Mouse (Mus musculus): ENCODE results near the gene Rln1. TPM values are rescaled to one million over a fixed set of nuclear protein-coding genes. Genes with fewer than 3 reads are reported as not detected.
A peak's percentile ranks its signal among the peaks of the same experiment; 100 is the strongest.

Rln1 gene
- polyA plus RNA-seq (2014; fragmentation: Nextera tagmentation; extraction: Ambion mirVana): not detected in 2 replicates

DNA sequence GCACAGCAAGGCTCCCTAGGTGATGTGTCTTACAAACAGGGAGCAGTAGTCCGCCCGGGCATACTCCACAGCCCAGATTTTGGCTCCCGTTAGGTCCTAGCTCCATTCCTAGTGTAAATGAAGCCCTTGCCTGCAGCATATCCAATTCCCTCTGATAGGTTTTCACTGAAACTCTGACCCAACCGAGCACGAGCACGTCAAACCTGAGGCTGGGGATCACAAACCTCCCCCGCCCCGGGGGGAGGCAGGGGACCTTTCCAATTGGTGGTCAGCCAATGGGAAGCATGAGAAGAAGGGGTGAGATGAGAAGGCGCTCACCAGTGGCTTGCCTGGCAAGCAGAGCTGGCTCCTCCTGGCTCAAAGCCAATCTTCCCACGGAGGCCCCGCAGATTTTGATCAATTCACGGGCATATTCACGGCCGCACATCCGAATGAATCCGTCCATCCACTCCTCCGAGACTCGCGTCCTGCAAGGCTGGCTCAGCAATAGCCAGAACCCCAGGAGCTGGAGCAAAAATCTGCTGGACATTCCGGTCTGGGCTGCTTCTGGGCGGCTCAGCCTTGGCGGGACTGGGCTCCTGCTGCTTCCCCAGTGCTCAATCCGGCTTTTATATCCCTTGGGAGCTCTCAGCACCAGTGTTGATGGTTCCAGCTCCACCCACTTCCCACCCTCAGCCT lies at the start of gene Rln1:
Gene Rln1 (minus strand): TSS at position 603 of the 678 bp plus-strand sequence.
- Histone ChIP-seq H3K9ac (replicated peaks; ENCODE audit: low read depth, low read length) (no peak within 1 kb of the TSS; the same call in 1 of the 2 replicates), H3K9me3 (ENCODE audit: control insufficient read depth, low read depth, low read length) (no peaks in the 10 kb centered on the region), H3K4me1 (ENCODE audit: control insufficient read depth, insufficient read depth, low read length) (peaks cover 3% of the 10 kb centered on the region; the same call in 1 of the 2 replicates), H3K4me3 (ENCODE audit: low read depth, low read length) (peak within 1 kb of the TSS; percentile 29), H3K36me3 (ENCODE audit: control insufficient read depth, insufficient read depth, low read length) (no peaks in the 10 kb centered on the region), H3K4me2 (replicated peaks; ENCODE audit: low read depth, low read length) (peak within 1 kb of the TSS; percentile 78), H3K27me3 (ENCODE audit: control insufficient read depth, insufficient read depth, low read length) (no peaks in the 10 kb centered on the region), H3K27ac (ENCODE audit: low read length) (no peak within 1 kb of the TSS)
- 3% methylated on average over 23 of the region's 23 CpGs for WGBS
- no peak for ATAC-seq (ENCODE audit: insufficient number of reproducible peaks, insufficient read depth, low FRiP score, low read depth)

GRCm38 (mm10) chr19:29383368-29383767 lies 48.9 kb upstream of the Rln1 start:
- H3K27ac ChIP-seq (ENCODE audit: low read length): no peak overlapping the region
- WGBS: 89% methylated on average over 5 of the region's 5 CpGs
- H3K4me1 ChIP-seq (ENCODE audit: control insufficient read depth, insufficient read depth, low read length): no peaks in the 10 kb centered on the region
- H3K9me3 ChIP-seq (ENCODE audit: control insufficient read depth, low read depth, low read length): no peaks in the 10 kb centered on the region
- no peaks in the 10 kb centered on the region for H3K27me3 ChIP-seq (ENCODE audit: control insufficient read depth, insufficient read depth, low read length)
- H3K4me2 ChIP-seq (replicated peaks; ENCODE audit: low read depth, low read length): no peak overlapping the region
- no peak for ATAC-seq (ENCODE audit: insufficient number of reproducible peaks, insufficient read depth, low FRiP score, low read depth)
- no peak overlapping the region for H3K9ac ChIP-seq (replicated peaks; ENCODE audit: low read depth, low read length)
- H3K4me3 ChIP-seq (ENCODE audit: low read depth, low read length): no peak overlapping the region
- no peaks in the 10 kb centered on the region for H3K36me3 ChIP-seq (ENCODE audit: control insufficient read depth, insufficient read depth, low read length)

GRCm38 (mm10) chr19:29379839-29380603 lies 45.6 kb upstream of the Rln1 start:
- no peaks in the 10 kb centered on the region for H3K27me3 ChIP-seq (ENCODE audit: control insufficient read depth, insufficient read depth, low read length)
- no peaks in the 10 kb centered on the region for H3K36me3 ChIP-seq (ENCODE audit: control insufficient read depth, insufficient read depth, low read length)
- ATAC-seq (ENCODE audit: insufficient number of reproducible peaks, insufficient read depth, low FRiP score, low read depth): no peak
- no peak overlapping the region for H3K4me2 ChIP-seq (replicated peaks; ENCODE audit: low read depth, low read length)
- no peak overlapping the region for H3K27ac ChIP-seq (ENCODE audit: low read length)
- no peak overlapping the region for H3K9ac ChIP-seq (replicated peaks; ENCODE audit: low read depth, low read length)
- WGBS: 83% methylated on average over 14 of the region's 14 CpGs
- no peaks in the 10 kb centered on the region for H3K9me3 ChIP-seq (ENCODE audit: control insufficient read depth, low read depth, low read length)
- no peaks in the 10 kb centered on the region for H3K4me1 ChIP-seq (ENCODE audit: control insufficient read depth, insufficient read depth, low read length)
- H3K4me3 ChIP-seq (ENCODE audit: low read depth, low read length): no peak overlapping the region

GRCm38 (mm10) chr19:29376382-29376781 lies 41.9 kb upstream of the Rln1 start:
- H3K4me2 ChIP-seq (replicated peaks; ENCODE audit: low read depth, low read length): no peak overlapping the region
- no peak overlapping the region for H3K27ac ChIP-seq (ENCODE audit: low read length)
- no peaks in the 10 kb centered on the region for H3K4me1 ChIP-seq (ENCODE audit: control insufficient read depth, insufficient read depth, low read length)
- no peaks in the 10 kb centered on the region for H3K36me3 ChIP-seq (ENCODE audit: control insufficient read depth, insufficient read depth, low read length)
- no peak overlapping the region for H3K9ac ChIP-seq (replicated peaks; ENCODE audit: low read depth, low read length)
- no peaks in the 10 kb centered on the region for H3K9me3 ChIP-seq (ENCODE audit: control insufficient read depth, low read depth, low read length)
- no peak overlapping the region for H3K4me3 ChIP-seq (ENCODE audit: low read depth, low read length)
- WGBS: 77% methylated on average over 3 of the region's 3 CpGs
- no peaks in the 10 kb centered on the region for H3K27me3 ChIP-seq (ENCODE audit: control insufficient read depth, insufficient read depth, low read length)
- ATAC-seq (ENCODE audit: insufficient number of reproducible peaks, insufficient read depth, low FRiP score, low read depth): no peak

GRCm38 (mm10) chr19:29374947-29375346 lies 40.5 kb upstream of the Rln1 start:
- H3K27me3 ChIP-seq (ENCODE audit: control insufficient read depth, insufficient read depth, low read length): no peaks in the 10 kb centered on the region
- no peak overlapping the region for H3K4me2 ChIP-seq (replicated peaks; ENCODE audit: low read depth, low read length)
- H3K9ac ChIP-seq (replicated peaks; ENCODE audit: low read depth, low read length): no peak overlapping the region
- no peak overlapping the region for H3K4me3 ChIP-seq (ENCODE audit: low read depth, low read length)
- ATAC-seq (ENCODE audit: insufficient number of reproducible peaks, insufficient read depth, low FRiP score, low read depth): no peak
- 91% methylated on average over 9 of the region's 9 CpGs for WGBS
- H3K4me1 ChIP-seq (ENCODE audit: control insufficient read depth, insufficient read depth, low read length): no peaks in the 10 kb centered on the region
- no peaks in the 10 kb centered on the region for H3K9me3 ChIP-seq (ENCODE audit: control insufficient read depth, low read depth, low read length)
- H3K27ac ChIP-seq (ENCODE audit: low read length): no peak overlapping the region
- no peaks in the 10 kb centered on the region for H3K36me3 ChIP-seq (ENCODE audit: control insufficient read depth, insufficient read depth, low read length)

- no peaks in the 10 kb centered on the region for H3K36me3 ChIP-seq (ENCODE audit: control insufficient read depth, insufficient read depth, low read length)
- H3K27me3 ChIP-seq (ENCODE audit: control insufficient read depth, insufficient read depth, low read length): no peaks in the 10 kb centered on the region
- H3K4me1 ChIP-seq (ENCODE audit: control insufficient read depth, insufficient read depth, low read length): no peaks in the 10 kb centered on the region
- H3K9ac ChIP-seq (replicated peaks; ENCODE audit: low read depth, low read length): no peak overlapping the region
- ATAC-seq (ENCODE audit: insufficient number of reproducible peaks, insufficient read depth, low FRiP score, low read depth): no peak
- no peak overlapping the region for H3K27ac ChIP-seq (ENCODE audit: low read length)
- H3K4me2 ChIP-seq (replicated peaks; ENCODE audit: low read depth, low read length): no peak overlapping the region
- H3K4me3 ChIP-seq (ENCODE audit: low read depth, low read length): no peak overlapping the region
- H3K9me3 ChIP-seq (ENCODE audit: control insufficient read depth, low read depth, low read length): no peaks in the 10 kb centered on the region
- 47% methylated on average over 11 of the region's 11 CpGs for WGBS
Measured at GRCm38 (mm10) chr19:29373438-29373837, 39.0 kb upstream of the Rln1 start.

DNA sequence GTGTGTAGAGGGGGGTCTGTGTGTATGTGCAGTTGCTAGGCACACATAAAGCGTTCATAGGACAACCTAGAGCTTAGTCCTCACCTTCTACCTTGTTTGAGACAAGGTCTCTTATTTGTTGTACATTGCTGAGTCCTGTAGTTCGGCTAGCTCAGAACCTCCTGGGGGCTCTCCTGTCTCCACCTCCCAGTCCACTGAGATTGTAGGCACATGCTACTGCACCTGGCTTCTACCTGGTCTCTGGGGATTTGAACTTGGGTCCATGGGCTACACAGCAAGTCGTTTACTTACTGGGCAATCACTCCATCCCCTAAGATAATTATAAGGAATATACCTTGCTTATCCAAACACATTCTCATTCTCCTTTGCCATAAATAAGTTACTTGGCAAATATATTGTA lies 38.2 kb upstream of the Rln1 start:
- Histone ChIP-seq H3K4me3 (ENCODE audit: low read depth, low read length) (no peak overlapping the region), H3K9me3 (ENCODE audit: control insufficient read depth, low read depth, low read length) (no peaks in the 10 kb centered on the region), H3K27ac (ENCODE audit: low read length) (no peak overlapping the region), H3K36me3 (ENCODE audit: control insufficient read depth, insufficient read depth, low read length) (no peaks in the 10 kb centered on the region), H3K4me1 (ENCODE audit: control insufficient read depth, insufficient read depth, low read length) (no peaks in the 10 kb centered on the region), H3K9ac (replicated peaks; ENCODE audit: low read depth, low read length) (no peak overlapping the region), H3K4me2 (replicated peaks; ENCODE audit: low read depth, low read length) (no peak overlapping the region), H3K27me3 (ENCODE audit: control insufficient read depth, insufficient read depth, low read length) (no peaks in the 10 kb centered on the region)
- no peak for ATAC-seq (ENCODE audit: insufficient number of reproducible peaks, insufficient read depth, low FRiP score, low read depth)
- WGBS: 85% methylated on average over 3 of the region's 3 CpGs

DNA sequence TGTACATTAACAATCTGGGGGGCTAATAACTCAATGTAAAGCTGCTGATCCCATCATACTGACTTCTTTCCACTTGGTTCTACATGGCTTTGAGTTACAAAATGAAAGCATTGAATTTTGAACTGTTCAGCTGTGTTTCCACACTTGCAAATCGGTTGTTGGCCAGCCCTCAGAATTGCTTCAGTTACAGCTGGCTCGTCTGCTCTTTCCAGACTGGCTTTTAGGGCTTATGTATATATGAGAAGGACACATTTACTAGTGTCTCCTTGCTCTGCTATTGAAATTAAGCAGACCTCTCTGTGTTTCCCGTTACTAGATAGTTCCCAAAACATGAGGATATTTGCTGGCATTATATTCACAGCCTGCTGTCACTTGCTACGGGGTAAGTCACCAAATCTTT lies 37.7 kb upstream of the Rln1 start:
- no peaks in the 10 kb centered on the region for H3K27me3 ChIP-seq (ENCODE audit: control insufficient read depth, insufficient read depth, low read length)
- 0 out of 2 replicates have a peak overlapping the region, but pooled peaks have one; percentile 29 for H3K27ac ChIP-seq (ENCODE audit: low read length)
- no peak overlapping the region for H3K4me3 ChIP-seq (ENCODE audit: low read depth, low read length)
- no peaks in the 10 kb centered on the region for H3K4me1 ChIP-seq (ENCODE audit: control insufficient read depth, insufficient read depth, low read length)
- ATAC-seq (ENCODE audit: insufficient number of reproducible peaks, insufficient read depth, low FRiP score, low read depth): peak; percentile 37; the same call in 1 of the 2 replicates
- 38% methylated on average over 4 of the region's 4 CpGs for WGBS
- no peaks in the 10 kb centered on the region for H3K9me3 ChIP-seq (ENCODE audit: control insufficient read depth, low read depth, low read length)
- H3K9ac ChIP-seq (replicated peaks; ENCODE audit: low read depth, low read length): no peak overlapping the region
- H3K36me3 ChIP-seq (ENCODE audit: control insufficient read depth, insufficient read depth, low read length): no peaks in the 10 kb centered on the region
- peak overlapping the region; percentile 20 for H3K4me2 ChIP-seq (replicated peaks; ENCODE audit: low read depth, low read length)
